Mouse (Mus musculus): Measurements from ENCODE around the gene Col5a1.

- no peak for TF ChIP-seq POLR2A (IDR thresholded peaks at IDR 0.05; ENCODE audit: insufficient read depth, low read depth, low read length)
- no peak for TF ChIP-seq EP300 (IDR thresholded peaks at IDR 0.05; ENCODE audit: insufficient read depth, low read depth, low read length)
Observed at GRCm38 (mm10) chr2:28067821-28068536, 181.8 kb downstream of the Col5a1 start.

Data from heart, adult 2 months (tissue).